Mouse (Mus musculus) yolk sac, embryonic 10.5 days (tissue): ENCODE measurements around the gene Syt5.
A peak's percentile ranks its signal among the peaks of the same experiment; 100 is the strongest.

Experiments used
- DNase-seq: peaks from one replicate; pipeline ENCODE4 v3.0.0-alpha.2; 2017; ENCODE audit warnings: low spot score

The Syt5 gene

DNA sequence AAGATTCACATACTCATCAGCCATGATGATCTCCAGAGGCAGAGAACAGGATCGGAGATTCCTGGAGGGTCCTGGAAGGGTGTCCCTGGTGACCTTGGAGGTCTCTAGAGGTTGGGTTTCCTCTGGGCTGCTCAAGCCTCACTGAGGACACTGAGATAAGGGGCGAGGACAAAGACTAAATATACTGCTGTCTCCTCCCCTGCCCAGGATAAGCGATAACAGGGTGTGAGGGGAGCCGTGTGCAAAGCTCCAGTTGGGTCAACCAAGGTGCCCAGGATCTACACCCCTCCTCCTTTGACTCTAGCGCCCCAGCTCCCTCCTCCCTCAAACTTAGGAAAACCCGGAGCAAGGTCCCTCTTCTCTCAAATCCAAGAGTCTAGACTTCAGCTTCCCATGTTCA, 25.0 kb downstream of the Syt5 start:
- no peak for DNase-seq

DNA sequence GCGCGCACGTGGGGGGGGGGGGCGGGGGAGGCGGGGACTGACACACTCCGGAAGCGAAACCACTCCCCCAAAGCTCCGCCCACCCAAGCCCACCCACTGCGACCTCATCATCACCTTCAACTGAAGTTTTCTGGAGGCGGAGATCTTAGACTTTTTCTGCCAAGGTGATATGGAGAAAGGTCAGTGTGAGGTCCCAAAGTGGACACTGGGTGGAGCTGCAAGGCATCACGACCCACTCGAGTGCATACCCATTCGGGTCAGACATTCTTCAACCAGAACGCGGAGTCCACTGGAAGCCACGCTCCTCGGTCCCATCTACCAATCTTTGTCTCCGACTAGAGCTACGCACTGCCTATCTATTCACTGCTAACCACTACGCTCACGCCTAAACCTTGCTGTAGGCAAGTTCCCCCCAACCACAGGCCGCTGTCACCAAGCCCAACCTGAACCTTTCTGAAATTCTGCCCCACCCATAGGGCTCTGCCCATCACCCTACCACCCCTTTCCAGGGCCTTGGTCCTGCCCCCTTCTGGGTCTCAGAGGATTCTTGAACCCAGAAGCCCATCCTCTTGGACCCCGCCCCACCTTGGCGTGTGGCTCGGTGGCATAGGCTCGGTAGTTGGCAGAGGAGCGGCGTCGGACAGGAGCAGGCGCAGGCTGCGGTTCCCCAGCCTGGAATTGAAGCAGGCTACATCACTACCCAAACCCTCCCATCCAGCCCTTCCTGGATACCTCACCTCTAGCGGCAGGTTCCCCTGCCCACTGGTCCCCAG, 25.9 kb downstream of the Syt5 start:
- no peak for DNase-seq

DNA sequence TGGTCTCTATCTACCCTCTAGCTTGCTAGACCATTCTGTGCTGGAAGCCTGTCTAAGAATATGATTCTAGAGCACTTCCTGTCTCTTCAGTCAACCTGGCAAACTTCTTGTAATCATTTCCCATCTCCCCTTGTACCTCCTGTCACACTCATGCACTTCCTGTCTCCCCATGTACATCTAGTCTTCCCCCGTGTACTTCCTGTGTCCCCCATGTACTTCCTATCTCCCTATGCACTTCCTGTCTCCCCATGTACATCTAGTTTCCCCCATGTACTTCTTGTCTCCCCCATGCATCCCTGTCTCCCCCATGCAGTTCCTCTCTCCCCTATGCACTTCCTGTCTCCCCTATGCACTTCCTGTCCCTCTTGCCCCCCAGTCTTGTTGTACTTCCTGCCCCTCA, 28.9 kb downstream of the Syt5 start:
- DNase-seq, result no peak

DNA sequence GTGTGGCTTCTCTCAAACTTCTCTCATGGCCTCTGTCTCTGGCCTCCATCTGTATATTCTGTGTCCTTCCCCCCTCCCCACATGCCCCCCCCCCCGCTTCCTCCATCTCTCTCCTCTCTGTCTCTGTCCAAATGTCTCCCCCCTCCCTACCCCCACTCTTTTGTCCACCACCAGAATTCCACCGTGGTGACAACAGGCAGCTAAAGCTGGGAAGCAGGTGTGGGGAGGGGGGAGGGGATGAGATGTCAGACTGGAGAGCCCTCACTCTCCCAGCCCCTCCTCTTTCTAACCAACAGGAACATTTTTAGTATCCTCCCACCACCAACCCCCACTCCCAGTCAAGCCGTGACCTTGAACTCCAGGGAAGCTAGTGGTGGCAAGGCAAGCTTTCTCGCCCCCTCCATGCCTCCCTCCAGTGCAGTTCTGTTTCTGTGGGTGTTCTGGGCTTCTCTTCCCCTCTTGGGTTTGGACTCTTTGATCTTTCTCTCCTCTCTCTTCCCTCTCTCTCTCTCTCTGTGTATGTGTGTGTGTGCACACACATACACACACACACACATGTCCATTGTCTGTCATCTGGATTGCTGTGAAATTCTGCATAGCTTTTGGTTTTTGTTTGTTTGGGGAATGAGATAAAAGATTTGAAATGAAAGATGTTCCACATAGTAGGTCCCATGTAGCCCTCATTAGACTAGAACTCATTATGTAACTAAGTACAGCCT, 30.9 kb downstream of the Syt5 start, which contains the start of gene Tnnt1:
TSS of gene Tnnt1 (minus strand) at position 51 of the 719 bp plus-strand sequence.
- DNase-seq, result no peak

DNA sequence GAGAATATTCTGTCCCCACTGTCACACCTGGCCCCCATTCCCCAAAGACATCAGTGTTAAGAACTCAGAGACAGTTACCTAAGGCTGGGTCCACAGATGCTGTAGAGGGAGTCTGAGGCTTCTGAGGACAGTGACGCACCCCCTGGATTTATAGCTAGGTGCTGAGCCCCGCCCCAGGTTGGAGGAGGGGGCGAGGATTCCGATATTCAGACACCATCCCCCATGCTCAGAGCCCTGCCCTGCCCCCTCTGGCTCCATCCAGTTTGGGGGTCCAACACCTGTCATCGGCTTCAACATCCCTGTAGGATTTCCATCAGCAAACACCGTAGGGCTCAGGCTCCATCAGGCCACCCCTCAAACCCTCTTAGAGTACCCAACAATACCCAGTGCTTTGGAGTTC, 31.5 kb downstream of the Syt5 start:
- DNase-seq, result no peak

- no peak for DNase-seq
These were observed 33.3 kb downstream of the Syt5 start for GRCm38 (mm10) chr7:4513829-4514712.

GRCm38 (mm10) chr7:4513236-4513635, 34.1 kb downstream of the Syt5 start:
- DNase-seq, result peak; percentile 25

DNA sequence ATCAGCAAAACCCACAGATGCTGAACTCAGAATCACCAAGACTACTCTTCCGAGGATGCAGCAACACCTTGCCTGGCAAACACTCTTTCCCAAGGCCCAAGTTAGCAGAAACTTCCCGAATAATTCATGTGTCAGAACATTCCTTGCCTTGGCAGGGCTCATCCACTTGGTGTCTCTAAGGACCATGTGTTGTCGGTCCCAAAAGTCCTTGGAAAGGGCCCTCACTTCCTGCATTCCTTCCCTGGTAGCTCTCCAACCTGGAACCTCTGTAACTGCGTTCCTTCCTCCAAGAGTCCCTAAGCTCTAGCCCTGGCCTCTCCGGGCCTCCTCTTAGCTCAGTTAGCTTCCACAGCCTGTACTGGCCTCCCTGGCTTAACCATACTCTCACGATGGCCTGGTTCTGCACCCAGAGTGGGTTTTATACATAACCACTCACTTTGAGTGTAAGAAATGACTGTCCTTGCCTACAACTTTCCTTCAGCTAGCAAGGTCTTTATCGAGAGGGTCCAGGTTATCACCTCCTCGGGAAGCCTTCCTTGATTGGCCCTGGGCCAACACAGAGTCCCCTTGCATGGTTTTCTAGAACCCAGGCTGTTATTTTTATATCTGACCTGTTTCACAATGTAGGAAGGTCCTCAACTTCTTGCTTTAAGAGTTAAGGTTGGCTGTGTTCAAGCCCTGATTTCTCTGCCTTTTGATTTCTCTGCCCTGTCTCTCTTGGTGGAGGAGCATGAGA, 35.7 kb downstream of the Syt5 start:
- DNase-seq, result no peak

DNA sequence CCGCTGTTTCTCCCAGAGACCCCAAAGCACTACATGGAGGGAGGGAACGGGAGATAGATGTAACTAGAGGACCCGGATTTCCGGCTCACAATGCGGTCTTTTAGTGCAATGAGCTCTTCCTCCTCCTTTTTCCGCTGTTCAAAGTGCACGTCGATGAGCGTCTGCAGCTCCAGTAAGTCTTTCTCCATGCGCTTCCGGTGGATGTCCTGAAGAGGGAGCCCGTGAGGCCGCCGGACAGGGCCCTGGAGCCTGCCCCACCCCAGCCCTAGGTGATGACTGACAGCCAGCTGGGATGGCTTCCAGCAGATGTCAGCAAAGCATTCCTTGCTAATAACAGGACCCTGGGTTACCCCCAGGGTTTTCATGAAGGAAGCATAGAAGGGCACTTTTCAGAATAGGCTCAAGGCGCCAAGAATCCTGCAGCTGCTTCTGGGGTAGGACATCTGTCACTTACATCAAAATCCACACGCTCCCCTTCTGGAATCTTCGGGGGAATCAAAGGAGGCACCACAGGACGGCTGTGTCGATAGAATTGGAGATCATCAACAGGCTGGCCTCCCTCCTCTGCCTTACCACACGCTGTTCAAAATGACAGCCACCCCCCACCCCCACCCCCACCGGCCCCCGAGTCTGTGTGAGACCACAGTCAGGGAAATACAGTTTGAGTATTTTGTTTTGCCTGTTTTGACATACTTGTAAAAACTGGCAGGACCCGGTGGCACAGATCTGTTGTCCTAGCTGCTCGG, 37.3 kb downstream of the Syt5 start:
- peak; percentile 79 for DNase-seq

DNA sequence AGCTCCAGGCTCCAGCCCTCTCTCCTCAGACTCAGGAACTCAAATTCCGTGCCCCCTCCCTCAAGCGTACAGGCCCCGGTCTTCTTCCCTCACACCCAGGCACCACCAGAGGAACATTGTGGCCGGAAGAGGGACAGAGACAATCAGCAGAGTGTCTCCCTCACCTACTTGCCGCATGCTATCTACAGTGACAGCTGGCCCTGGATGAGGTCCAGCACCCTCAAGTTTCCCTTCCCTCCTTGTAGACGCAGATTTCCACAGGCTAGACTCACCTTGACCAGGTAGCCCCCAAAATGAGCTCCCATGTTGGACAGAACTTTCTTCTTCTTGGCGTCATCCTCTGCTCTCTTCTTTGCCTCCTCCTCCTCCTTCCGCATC, 38.6 kb downstream of the Syt5 start:
- DNase-seq, result no peak

GRCm38 (mm10) chr7:4508062-4508738, 39.1 kb downstream of the Syt5 start:
- no peak for DNase-seq

- DNase-seq, result no peak
These were observed 40.1 kb downstream of the Syt5 start for GRCm38 (mm10) chr7:4507220-4507619.

DNA sequence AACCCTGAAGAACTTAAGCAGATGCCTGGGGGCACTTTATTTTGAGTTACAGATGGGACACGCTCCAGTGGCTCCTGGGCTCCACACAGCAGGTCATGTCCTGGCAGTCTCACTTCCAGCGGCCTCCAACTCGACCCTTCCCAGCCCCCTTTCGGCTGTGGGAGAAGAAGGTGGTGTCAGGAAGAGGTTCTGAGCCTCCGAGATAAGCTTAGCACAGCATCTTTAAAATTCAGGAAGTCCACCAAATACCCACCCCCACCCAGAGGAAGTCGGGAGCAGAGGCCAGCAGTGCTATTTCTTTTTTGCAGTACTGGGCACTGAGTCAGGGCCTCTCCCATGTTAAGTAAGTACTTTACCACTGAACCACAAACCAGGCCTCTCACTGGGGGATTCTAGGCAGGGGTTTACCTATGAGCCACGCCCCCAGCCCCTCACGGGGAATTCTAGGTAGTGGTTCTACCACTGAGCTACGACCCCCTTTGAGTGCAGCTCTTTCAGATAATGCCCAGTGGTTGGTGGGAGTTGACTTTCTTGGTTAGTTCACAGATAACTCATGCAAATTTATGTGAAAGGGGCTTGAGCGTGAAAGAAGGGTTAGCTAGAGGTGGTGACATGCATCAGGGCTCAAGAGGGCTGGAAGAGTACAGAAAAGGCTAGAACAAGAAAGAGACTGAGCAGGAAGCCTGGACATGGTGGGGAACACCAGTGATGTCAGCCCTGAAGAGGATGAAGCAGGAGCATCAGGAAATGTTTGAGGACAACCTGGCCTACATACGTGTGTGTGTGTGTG, 42.5 kb downstream of the Syt5 start:
- no peak for DNase-seq

- no peak for DNase-seq
These were observed 43.5 kb downstream of the Syt5 start for GRCm38 (mm10) chr7:4503858-4504257.

GRCm38 (mm10) chr7:4503100-4503499, 44.2 kb downstream of the Syt5 start:
- no peak for DNase-seq

DNA sequence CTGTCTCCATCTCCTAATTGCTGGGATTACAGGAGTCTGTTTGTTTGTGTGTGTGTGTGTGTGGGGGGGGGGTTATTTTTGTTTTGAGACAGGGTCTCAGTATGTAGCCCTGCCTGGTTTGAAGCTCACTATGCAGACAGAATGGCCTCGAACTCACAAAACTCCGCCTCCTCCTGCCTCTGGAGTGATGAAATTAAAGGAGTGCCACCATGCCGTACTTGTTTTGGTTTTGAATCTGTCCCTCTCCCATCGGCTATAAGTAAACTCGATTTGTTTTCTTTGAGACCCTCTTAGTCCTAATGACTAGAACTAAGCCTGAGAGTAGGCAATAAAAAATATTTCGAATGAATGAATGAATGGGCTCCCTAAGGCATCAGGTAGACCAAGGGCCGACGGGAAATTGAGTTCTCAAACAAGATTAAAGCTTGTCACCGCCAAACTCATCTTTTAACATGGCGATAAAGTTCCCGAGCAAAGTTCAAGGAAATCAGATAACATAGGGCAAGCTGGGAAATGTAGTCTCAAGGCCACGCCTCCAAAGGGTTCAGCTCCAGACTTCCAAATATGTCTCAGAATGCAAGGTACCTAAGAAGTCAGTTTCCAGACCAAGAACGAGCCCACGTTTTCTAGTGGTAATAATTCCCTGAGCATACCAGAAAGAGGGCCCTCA, 44.8 kb downstream of the Syt5 start:
- DNase-seq, result peak; percentile 77

GRCm38 (mm10) chr7:4501558-4502397, 45.6 kb downstream of the Syt5 start, which contains the start of gene Ppp1r12c:
Gene Ppp1r12c (minus strand): TSS chr7:4501680.
- peak; percentile 95 for DNase-seq

GRCm38 (mm10) chr7:4500892-4501471, 46.4 kb downstream of the Syt5 start:
- peak; percentile 47 for DNase-seq
